Mouse (Mus musculus) intestine, embryonic 14.5 days (tissue): ENCODE data around the gene H2-DMa. TPM values are rescaled to one million over a fixed set of nuclear protein-coding genes. Genes with fewer than 3 reads are reported as not detected.

Experiments
- ATAC-seq: fragments of 200-750 bp; cut with Nextera tagmentation; replicated peaks from 2 replicates; pipeline ENCODE4 v1.8.0; 2017; ENCODE audit warnings: low read depth, moderate number of reproducible peaks, moderate TSS enrichment, moderate library complexity; ENCODE audit not compliant: low FRiP score, low TSS enrichment
- DNase-seq: peaks from one replicate; pipeline ENCODE4 v3.0.0-alpha.2; 2018; ENCODE audit warnings: low spot score
- H3K27ac ChIP-seq: fragments of 300-500 bp; sonication (generic); 2 replicates; pipeline ENCODE4 v1.5.1; 2014; ENCODE audit warnings: low read depth, mild to moderate bottlenecking, control low read depth
- H3K27me3 ChIP-seq: fragments of 300-500 bp; sonication (generic); replicated peaks from 2 replicates; pipeline ENCODE4 v1.6.1; 2014; ENCODE audit warnings: low read length, control low read depth; ENCODE audit not compliant: control insufficient read depth, insufficient read depth
- H3K36me3 ChIP-seq: fragments of 300-500 bp; sonication (generic); 2 replicates; pipeline ENCODE4 v1.6.1; 2014; ENCODE audit warnings: low read length, control low read depth; ENCODE audit not compliant: control insufficient read depth, insufficient read depth
- H3K4me1 ChIP-seq: fragments of 300-500 bp; sonication (generic); replicated peaks from 2 replicates; pipeline ENCODE4 v1.6.1; 2014; ENCODE audit warnings: low read length, control low read depth, mixed read lengths; ENCODE audit not compliant: control insufficient read depth, insufficient read depth
- H3K4me2 ChIP-seq: fragments of 300-500 bp; sonication (generic); 2 replicates; pipeline ENCODE4 v1.6.1; 2014; ENCODE audit warnings: low read length
- H3K4me3 ChIP-seq: fragments of 300-500 bp; sonication (generic); 2 replicates; pipeline ENCODE4 v1.5.1; 2014; ENCODE audit warnings: low read depth, low read length, control low read depth, mixed read lengths
- H3K9ac ChIP-seq: fragments of 300-500 bp; sonication (generic); 2 replicates; pipeline ENCODE4 v1.6.1; 2014; ENCODE audit warnings: mild to moderate bottlenecking, low read length
- H3K9me3 ChIP-seq: fragments of 300-500 bp; sonication (generic); 2 replicates; pipeline ENCODE4 v1.6.1; 2016; ENCODE audit warnings: low read length, control low read depth; ENCODE audit not compliant: control insufficient read depth
- WGBS: fragments of 180-500 bp; shearing (Covaris S2); extraction: QIAGEN DNeasy Blood & Tissue Kit; methylation state at CpG from one replicate; pipeline ENCODE4 v1.1.7; 2014; 5-methylcytosine and 5-hydroxymethylcytosine counted together
- polyA plus RNA-seq: library from polyadenylated mRNA; unstranded; fragments of >200 nt; fragmentation: Nextera tagmentation; extraction: Ambion mirVana; gene quantifications from 2 replicates; pipeline ENCODE4 v1.2.1, GENCODE M21; 2014

The H2-DMa gene
- polyA plus RNA-seq, 1 experiment from 2014 or later, result 11.0 TPM

DNA sequence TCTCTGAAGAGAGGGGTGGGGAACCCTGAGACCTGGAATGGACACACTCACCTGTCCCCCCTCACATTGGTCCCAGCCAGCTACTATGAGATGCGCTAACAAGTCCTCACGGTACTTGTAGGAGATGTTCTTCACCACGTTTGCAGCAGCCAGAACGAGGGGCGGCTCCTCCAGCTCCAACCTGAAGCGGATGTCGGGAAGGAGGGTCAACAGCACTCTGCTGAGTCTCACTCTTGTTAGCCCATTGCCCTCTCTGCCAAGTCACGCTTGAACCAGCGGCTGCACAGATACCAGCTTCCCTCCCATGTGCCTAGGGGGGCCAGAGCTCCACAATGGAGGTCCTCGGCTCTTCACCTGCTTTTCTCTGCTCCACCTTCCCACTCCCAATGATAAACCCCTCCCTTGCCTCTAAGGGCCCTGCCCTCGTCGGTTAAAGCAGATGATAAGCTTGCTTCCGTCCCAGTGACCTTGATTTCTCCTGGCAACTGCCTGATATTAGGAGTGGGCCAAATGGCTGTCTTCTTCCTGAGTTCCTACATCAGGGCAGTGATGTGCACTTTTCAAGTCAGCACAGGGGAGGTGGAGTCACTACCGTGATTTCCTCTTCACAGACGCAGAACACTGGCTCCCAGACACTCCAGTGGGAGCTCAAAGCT lies 64.4 kb downstream of the H2-DMa start:
- Histone ChIP-seq H3K4me3 (no peak overlapping the region), H3K27ac (no peak overlapping the region), H3K27me3 (peaks cover 22% of the 10 kb centered on the region), H3K4me1 (peaks cover 6% of the 10 kb centered on the region), H3K9me3 (no peaks in the 10 kb centered on the region), H3K4me2 (no peak overlapping the region), H3K36me3 (no peaks in the 10 kb centered on the region), H3K9ac (no peak overlapping the region)
- DNase-seq (no peak), ATAC-seq (no peak)
- 69% methylated on average over 15 of the region's 15 CpGs for WGBS

GRCm38 (mm10) chr17:34185526-34185925 lies 66.2 kb downstream of the H2-DMa start:
- no peaks in the 10 kb centered on the region for H3K9me3 ChIP-seq
- 88% methylated on average over 9 of the region's 9 CpGs for WGBS
- H3K27me3 ChIP-seq, result peaks cover 33% of the 10 kb centered on the region
- no peak overlapping the region for H3K4me2 ChIP-seq
- peaks cover 6% of the 10 kb centered on the region for H3K4me1 ChIP-seq
- no peak for DNase-seq
- no peaks in the 10 kb centered on the region for H3K36me3 ChIP-seq
- H3K4me3 ChIP-seq, result no peak overlapping the region
- no peak for ATAC-seq
- H3K27ac ChIP-seq, result no peak overlapping the region
- no peak overlapping the region for H3K9ac ChIP-seq

DNA sequence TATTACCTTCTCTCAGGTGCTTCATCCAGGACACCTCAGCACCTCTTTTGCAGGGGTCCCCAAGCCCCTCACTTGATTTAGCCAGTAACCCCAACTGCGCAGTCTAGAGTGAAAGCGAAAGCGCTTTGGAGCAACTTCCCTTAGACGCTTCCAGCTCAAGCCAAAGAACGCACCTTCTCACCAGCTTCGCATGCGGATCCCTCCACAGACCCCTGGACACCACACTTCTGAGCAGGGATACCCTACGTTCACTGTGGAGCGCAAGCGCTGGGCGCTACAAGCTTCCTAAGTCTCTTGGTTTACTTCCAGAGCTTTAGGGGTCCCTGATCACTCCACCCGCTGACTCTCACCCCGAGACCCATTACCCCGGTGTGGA lies 67.5 kb downstream of the H2-DMa start:
- Histone ChIP-seq H3K27ac (no peak overlapping the region), H3K4me3 (peak overlapping the region; percentile 49), H3K36me3 (no peaks in the 10 kb centered on the region), H3K4me2 (peak overlapping the region; percentile 91), H3K9me3 (no peaks in the 10 kb centered on the region), H3K4me1 (peaks cover 6% of the 10 kb centered on the region), H3K9ac (peak overlapping the region; percentile 39), H3K27me3 (peaks cover 45% of the 10 kb centered on the region)
- ATAC-seq, result no peak
- 4% methylated on average over 14 of the region's 14 CpGs for WGBS
- no peak for DNase-seq

GRCm38 (mm10) chr17:34187261-34187916 lies 68.0 kb downstream of the H2-DMa start, which contains the start of the genes Tap1 and Psmb9:
Gene Tap1, plus strand, starts transcription at chr17:34187553.
Gene Psmb9, minus strand, starts transcription at chr17:34187764.
- ATAC-seq (peak; percentile 97), DNase-seq (peak; percentile 100)
- peaks cover 50% of the 10 kb centered on the region for H3K27me3 ChIP-seq
- peak within 1 kb of the TSS; percentile 91 for H3K4me2 ChIP-seq
- H3K27ac ChIP-seq, result peak within 1 kb of the TSS; percentile 62
- under 1% methylated on average over 46 of the region's 46 CpGs for WGBS
- peak within 1 kb of the TSS; percentile 49 for H3K4me3 ChIP-seq
- H3K36me3 ChIP-seq, result no peaks in the 10 kb centered on the region
- peak within 1 kb of the TSS; percentile 48 for H3K9ac ChIP-seq
- peaks cover 6% of the 10 kb centered on the region for H3K4me1 ChIP-seq
- H3K9me3 ChIP-seq, result no peaks in the 10 kb centered on the region

DNA sequence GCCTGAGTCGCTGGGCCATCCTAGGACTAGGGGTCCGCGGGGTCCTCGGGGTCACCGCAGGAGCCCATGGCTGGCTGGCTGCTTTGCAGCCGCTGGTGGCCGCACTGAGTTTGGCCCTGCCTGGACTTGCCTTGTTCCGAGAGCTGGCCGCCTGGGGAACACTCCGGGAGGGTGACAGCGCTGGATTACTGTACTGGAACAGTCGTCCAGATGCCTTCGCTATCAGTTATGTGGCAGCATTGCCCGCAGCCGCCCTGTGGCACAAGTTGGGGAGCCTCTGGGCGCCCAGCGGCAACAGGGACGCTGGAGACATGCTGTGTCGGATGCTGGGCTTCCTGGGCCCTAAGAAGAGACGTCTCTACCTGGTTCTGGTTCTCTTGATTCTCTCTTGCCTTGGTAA lies 68.7 kb downstream of the H2-DMa start:
- peaks cover 6% of the 10 kb centered on the region for H3K4me1 ChIP-seq
- no peaks in the 10 kb centered on the region for H3K36me3 ChIP-seq
- peak overlapping the region; percentile 48 for H3K9ac ChIP-seq
- H3K4me2 ChIP-seq, result peak overlapping the region; percentile 91
- peak overlapping the region; percentile 49 for H3K4me3 ChIP-seq
- DNase-seq, result no peak
- 2% methylated on average over 20 of the region's 20 CpGs for WGBS
- H3K9me3 ChIP-seq, result no peaks in the 10 kb centered on the region
- peak overlapping the region; percentile 62; the same call in 1 of the 2 replicates for H3K27ac ChIP-seq
- no peak for ATAC-seq
- H3K27me3 ChIP-seq, result peaks cover 53% of the 10 kb centered on the region

Other genes with a start within 250 kb of the H2-DMa start
- not detected in 2 replicates for gene Gm7029, start 245.7 kb upstream of the H2-DMa start, polyA plus RNA-seq
- 6.7 and 9.4 TPM in 2 replicates for gene Kifc1, start 228.9 kb upstream of the H2-DMa start, polyA plus RNA-seq
- gene Platr17, start 214.4 kb upstream of the H2-DMa start, polyA plus RNA-seq, result 0.23 TPM in 2 replicates
- 41.8 and 42.7 TPM in 2 replicates for gene Daxx, start 210.1 kb upstream of the H2-DMa start, polyA plus RNA-seq
- gene Tapbp, start 203.6 kb upstream of the H2-DMa start, polyA plus RNA-seq, result 32.3 and 32.5 TPM in 2 replicates
- gene Zbtb22, start 203.6 kb upstream of the H2-DMa start, polyA plus RNA-seq, result 9.4 and 9.8 TPM in 2 replicates
- gene Rgl2, start 190.0 kb upstream of the H2-DMa start, polyA plus RNA-seq, result 31.3 and 34.5 TPM in 2 replicates
- gene Pfdn6, start 179.2 kb upstream of the H2-DMa start, polyA plus RNA-seq, result 163 and 175 TPM in 2 replicates
- gene Wdr46, start 178.9 kb upstream of the H2-DMa start, polyA plus RNA-seq, result 28.6 and 31.8 TPM in 2 replicates
- 3.7 and 4.9 TPM in 2 replicates for gene B3galt4, start 168.1 kb upstream of the H2-DMa start, polyA plus RNA-seq
- gene Vps52, start 163.7 kb upstream of the H2-DMa start, polyA plus RNA-seq, result 32.4 and 35.3 TPM in 2 replicates
- 2,375 and 2,437 TPM in 2 replicates for gene Rps18, start 163.5 kb upstream of the H2-DMa start, polyA plus RNA-seq
- gene H2-K1, start 119.2 kb upstream of the H2-DMa start, polyA plus RNA-seq, result 105 and 137 TPM in 2 replicates
- 4.4 and 5.9 TPM in 2 replicates for gene Ring1, start 94.9 kb upstream of the H2-DMa start, polyA plus RNA-seq
- gene H2-Ke6, start 91.5 kb upstream of the H2-DMa start, polyA plus RNA-seq, result 49.7 and 53.6 TPM in 2 replicates
- gene Slc39a7, start 87.9 kb upstream of the H2-DMa start, polyA plus RNA-seq, result 86.4 and 89.5 TPM in 2 replicates
- gene Rxrb, start 87.7 kb upstream of the H2-DMa start, polyA plus RNA-seq, result 21.5 and 28.5 TPM in 2 replicates
- gene Col11a2, start 80.1 kb upstream of the H2-DMa start, polyA plus RNA-seq, result 0.44 and 0.66 TPM in 2 replicates
- gene H2-Oa, start 27.2 kb upstream of the H2-DMa start, polyA plus RNA-seq, result 0.75 and 1.1 TPM in 2 replicates
- gene Brd2, start 3.1 kb downstream of the H2-DMa start, polyA plus RNA-seq, result 124 and 144 TPM in 2 replicates
- gene H2-DMb2, start 23.8 kb downstream of the H2-DMa start, polyA plus RNA-seq, result 0.15 and 0.42 TPM in 2 replicates
- 1.7 and 1.8 TPM in 2 replicates for gene H2-DMb1, start 33.5 kb downstream of the H2-DMa start, polyA plus RNA-seq
- gene Tap1, start 68.0 kb downstream of the H2-DMa start, polyA plus RNA-seq, result 4.2 and 4.9 TPM in 2 replicates
- 4.6 and 4.7 TPM in 2 replicates for gene Psmb9, start 68.2 kb downstream of the H2-DMa start, polyA plus RNA-seq
- 13.7 and 14.0 TPM in 2 replicates for gene Psmb8, start 78.2 kb downstream of the H2-DMa start, polyA plus RNA-seq
- 2.2 and 2.5 TPM in 2 replicates for gene Tap2, start 84.0 kb downstream of the H2-DMa start, polyA plus RNA-seq
- gene H2-Ob, start 119.4 kb downstream of the H2-DMa start, polyA plus RNA-seq, result 0.11 TPM in 1 of 2 replicates, not detected in the other
- gene H2-Ab1, start 138.1 kb downstream of the H2-DMa start, polyA plus RNA-seq, result 12.2 and 12.9 TPM in 2 replicates
- gene H2-Aa, start 168.3 kb downstream of the H2-DMa start, polyA plus RNA-seq, result 4.7 and 5.8 TPM in 2 replicates
- 4.1 and 4.3 TPM in 2 replicates for gene H2-Eb1, start 186.3 kb downstream of the H2-DMa start, polyA plus RNA-seq
- gene H2-Eb2, start 206.1 kb downstream of the H2-DMa start, polyA plus RNA-seq, result not detected in 2 replicates
- 0.60 and 0.81 TPM in 2 replicates for gene Btnl2, start 235.3 kb downstream of the H2-DMa start, polyA plus RNA-seq